Mouse (Mus musculus): ENCODE measurements at regions not wholly inside any gene's neighbourhood (a gene's known extent, or its start where the extent isn't known, plus 50 kb on each side); places are given as distances from the start of the nearest gene placed in this dataset.
A peak's percentile ranks its signal among the peaks of the same experiment; 100 is the strongest.
"Not testable (repeated sequence)": the region's sequence is repeated elsewhere in the genome, so short reads cannot be mapped to it uniquely, and the experiment has no call there.

- no peak for DNase-seq (ENCODE audit: low spot score)
- ATAC-seq (replicated peaks; ENCODE audit: low FRiP score, low read depth), result no peak
- no peak overlapping the region for H3K9ac ChIP-seq (ENCODE audit: low read depth, low read length)
- H3K4me2 ChIP-seq (ENCODE audit: low read length), result no peak overlapping the region
- no peaks in the 10 kb centered on the region for H3K4me1 ChIP-seq (replicated peaks; ENCODE audit: insufficient read depth, low read length)
- no peak overlapping the region for H3K4me3 ChIP-seq (replicated peaks; ENCODE audit: low read depth, low read length)
- no peak for TF ChIP-seq CTCF (IDR thresholded peaks at IDR 0.05; ENCODE audit: low read depth)
- no peak overlapping the region for H3K27ac ChIP-seq
- no peaks in the 10 kb centered on the region for H3K27me3 ChIP-seq (ENCODE audit: insufficient read depth, low read length)
- no peaks in the 10 kb centered on the region for H3K9me3 ChIP-seq (replicated peaks; ENCODE audit: low read length)
- H3K36me3 ChIP-seq (ENCODE audit: insufficient read depth, low read length), result no peaks in the 10 kb centered on the region
These were observed 731.2 kb upstream of the Ndn start for GRCm38 (mm10) chr7:61615156-61615555.

GRCm38 (mm10) chr7:61644893-61645545, 701.4 kb upstream of the Ndn start:
- 69% methylated on average over 4 of the region's 4 CpGs for WGBS
- H3K4me2 ChIP-seq (ENCODE audit: low read length), result no peak overlapping the region
- H3K27ac ChIP-seq, result no peak overlapping the region
- no peak for DNase-seq (ENCODE audit: low spot score)
- H3K9ac ChIP-seq (ENCODE audit: low read depth, low read length), result no peak overlapping the region
- no peak overlapping the region for H3K4me3 ChIP-seq (replicated peaks; ENCODE audit: low read depth, low read length)
- no peak for ATAC-seq (replicated peaks; ENCODE audit: low FRiP score, low read depth)
- no peaks in the 10 kb centered on the region for H3K27me3 ChIP-seq (ENCODE audit: insufficient read depth, low read length)
- no peaks in the 10 kb centered on the region for H3K36me3 ChIP-seq (ENCODE audit: insufficient read depth, low read length)
- no peaks in the 10 kb centered on the region for H3K9me3 ChIP-seq (replicated peaks; ENCODE audit: low read length)
- no peak for TF ChIP-seq CTCF (IDR thresholded peaks at IDR 0.05; ENCODE audit: low read depth)
- no peaks in the 10 kb centered on the region for H3K4me1 ChIP-seq (replicated peaks; ENCODE audit: insufficient read depth, low read length)

- no peaks in the 10 kb centered on the region for H3K9me3 ChIP-seq (replicated peaks; ENCODE audit: low read length)
- H3K27me3 ChIP-seq (ENCODE audit: insufficient read depth, low read length), result no peaks in the 10 kb centered on the region
- DNase-seq (ENCODE audit: low spot score), result no peak
- H3K9ac ChIP-seq (ENCODE audit: low read depth, low read length), result no peak overlapping the region
- no peaks in the 10 kb centered on the region for H3K4me1 ChIP-seq (replicated peaks; ENCODE audit: insufficient read depth, low read length)
- WGBS, result 79% methylated on average over 3 of the region's 3 CpGs
- 0 out of 2 replicates have a peak, but pooled peaks have one; percentile 33 for ATAC-seq (replicated peaks; ENCODE audit: low FRiP score, low read depth)
- H3K36me3 ChIP-seq (ENCODE audit: insufficient read depth, low read length), result no peaks in the 10 kb centered on the region
- H3K27ac ChIP-seq, result no peak overlapping the region
- no peak for TF ChIP-seq CTCF (IDR thresholded peaks at IDR 0.05; ENCODE audit: low read depth)
- no peak overlapping the region for H3K4me2 ChIP-seq (ENCODE audit: low read length)
- no peak overlapping the region for H3K4me3 ChIP-seq (replicated peaks; ENCODE audit: low read depth, low read length)
These were observed 688.3 kb upstream of the Ndn start for GRCm38 (mm10) chr7:61658086-61658485.

GRCm38 (mm10) chr7:61683080-61683479, 663.3 kb upstream of the Ndn start:
- WGBS, result 48% methylated on average over 1 of the region's 1 CpGs
- no peaks in the 10 kb centered on the region for H3K9me3 ChIP-seq (replicated peaks; ENCODE audit: low read length)
- no peak overlapping the region for H3K9ac ChIP-seq (ENCODE audit: low read depth, low read length)
- H3K4me3 ChIP-seq (replicated peaks; ENCODE audit: low read depth, low read length), result no peak overlapping the region
- H3K4me2 ChIP-seq (ENCODE audit: low read length), result no peak overlapping the region
- DNase-seq (ENCODE audit: low spot score), result no peak
- H3K4me1 ChIP-seq (replicated peaks; ENCODE audit: insufficient read depth, low read length), result no peaks in the 10 kb centered on the region
- H3K27me3 ChIP-seq (ENCODE audit: insufficient read depth, low read length), result no peaks in the 10 kb centered on the region
- ATAC-seq (replicated peaks; ENCODE audit: low FRiP score, low read depth), result no peak
- no peak for TF ChIP-seq CTCF (IDR thresholded peaks at IDR 0.05; ENCODE audit: low read depth)
- no peak overlapping the region for H3K27ac ChIP-seq
- no peaks in the 10 kb centered on the region for H3K36me3 ChIP-seq (ENCODE audit: insufficient read depth, low read length)

- no peak overlapping the region for H3K4me3 ChIP-seq (replicated peaks; ENCODE audit: low read depth, low read length)
- H3K9ac ChIP-seq (ENCODE audit: low read depth, low read length), result no peak overlapping the region
- no peak for ATAC-seq (replicated peaks; ENCODE audit: low FRiP score, low read depth)
- no peak for DNase-seq (ENCODE audit: low spot score)
- no peak for TF ChIP-seq CTCF (IDR thresholded peaks at IDR 0.05; ENCODE audit: low read depth)
- 69% methylated on average over 5 of the region's 5 CpGs for WGBS
- H3K27ac ChIP-seq, result no peak overlapping the region
- no peak overlapping the region for H3K4me2 ChIP-seq (ENCODE audit: low read length)
- H3K36me3 ChIP-seq (ENCODE audit: insufficient read depth, low read length), result no peaks in the 10 kb centered on the region
- H3K4me1 ChIP-seq (replicated peaks; ENCODE audit: insufficient read depth, low read length), result no peaks in the 10 kb centered on the region
- H3K27me3 ChIP-seq (ENCODE audit: insufficient read depth, low read length), result no peaks in the 10 kb centered on the region
- H3K9me3 ChIP-seq (replicated peaks; ENCODE audit: low read length), result no peaks in the 10 kb centered on the region
These were observed 661.2 kb upstream of the Ndn start for GRCm38 (mm10) chr7:61685052-61685655.

GRCm38 (mm10) chr7:61726149-61726548, 620.2 kb upstream of the Ndn start:
- Histone ChIP-seq H3K4me1 (replicated peaks; ENCODE audit: insufficient read depth, low read length) (no peaks in the 10 kb centered on the region), H3K27me3 (ENCODE audit: insufficient read depth, low read length) (no peaks in the 10 kb centered on the region), H3K4me2 (ENCODE audit: low read length) (no peak overlapping the region), H3K9ac (ENCODE audit: low read depth, low read length) (no peak overlapping the region), H3K4me3 (replicated peaks; ENCODE audit: low read depth, low read length) (no peak overlapping the region), H3K9me3 (replicated peaks; ENCODE audit: low read length) (no peaks in the 10 kb centered on the region), H3K27ac (no peak overlapping the region), H3K36me3 (ENCODE audit: insufficient read depth, low read length) (no peaks in the 10 kb centered on the region)
- no peak for ATAC-seq (replicated peaks; ENCODE audit: low FRiP score, low read depth)
- DNase-seq (ENCODE audit: low spot score), result no peak
- TF ChIP-seq CTCF (IDR thresholded peaks at IDR 0.05; ENCODE audit: low read depth), result no peak

- no peak overlapping the region for H3K4me2 ChIP-seq (ENCODE audit: low read length)
- H3K36me3 ChIP-seq (ENCODE audit: insufficient read depth, low read length), result no peaks in the 10 kb centered on the region
- 59% methylated on average over 1 of the region's 1 CpGs for WGBS
- H3K27me3 ChIP-seq (ENCODE audit: insufficient read depth, low read length), result no peaks in the 10 kb centered on the region
- no peak for TF ChIP-seq CTCF (IDR thresholded peaks at IDR 0.05; ENCODE audit: low read depth)
- no peak overlapping the region for H3K9ac ChIP-seq (ENCODE audit: low read depth, low read length)
- DNase-seq (ENCODE audit: low spot score) (no peak), ATAC-seq (replicated peaks; ENCODE audit: low FRiP score, low read depth) (no peak)
- H3K27ac ChIP-seq, result no peak overlapping the region
- H3K4me3 ChIP-seq (replicated peaks; ENCODE audit: low read depth, low read length), result no peak overlapping the region
- H3K9me3 ChIP-seq (replicated peaks; ENCODE audit: low read length), result no peaks in the 10 kb centered on the region
- no peaks in the 10 kb centered on the region for H3K4me1 ChIP-seq (replicated peaks; ENCODE audit: insufficient read depth, low read length)
These were observed 608.9 kb upstream of the Ndn start for GRCm38 (mm10) chr7:61737511-61737910.

- ATAC-seq (replicated peaks; ENCODE audit: low FRiP score, low read depth); H3K4me2 ChIP-seq (ENCODE audit: low read length); DNase-seq (ENCODE audit: low spot score); H3K27me3 ChIP-seq (ENCODE audit: insufficient read depth, low read length); H3K9ac ChIP-seq (ENCODE audit: low read depth, low read length); H3K27ac ChIP-seq; H3K4me1 ChIP-seq (replicated peaks; ENCODE audit: insufficient read depth, low read length); H3K4me3 ChIP-seq (replicated peaks; ENCODE audit: low read depth, low read length); H3K36me3 ChIP-seq (ENCODE audit: insufficient read depth, low read length); H3K9me3 ChIP-seq (replicated peaks; ENCODE audit: low read length): not testable (repeated sequence)
- no CpG with 5 or more reads among the region's 1 CpGs for WGBS
These were observed 607.0 kb upstream of the Ndn start for GRCm38 (mm10) chr7:61739336-61739735.
